Mouse (Mus musculus): ENCODE measurements around the gene 1700066M21Rik.

DNA sequence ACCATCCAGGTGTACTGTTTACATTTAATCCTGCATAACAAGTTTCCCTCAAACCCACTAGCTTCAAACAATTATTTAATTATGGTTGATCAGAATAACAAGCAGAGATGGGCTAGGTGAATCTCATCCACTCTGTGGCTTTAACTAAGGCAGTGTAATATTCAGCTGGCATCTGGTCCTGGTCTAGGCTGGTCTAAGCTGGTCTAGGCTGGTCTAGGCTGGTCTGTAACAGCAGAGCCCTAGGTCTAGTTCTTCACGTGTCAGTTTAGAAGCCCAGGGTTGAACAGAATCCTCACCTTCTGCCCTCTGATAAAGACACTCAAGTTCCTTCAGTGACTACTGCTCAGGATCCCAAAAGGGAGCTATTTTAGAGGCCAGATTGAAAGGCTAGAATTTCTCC, 25.5 kb upstream of the 1700066M21Rik start:
- TF ChIP-seq CTCF (IDR thresholded peaks at IDR 0.05; ENCODE audit: insufficient read depth, low read length): no peak
- no peak for TF ChIP-seq POLR2A (IDR thresholded peaks at IDR 0.05; ENCODE audit: borderline replicate concordance, extremely low read depth, low read depth, low read length)
